In the genomic region with DNA sequence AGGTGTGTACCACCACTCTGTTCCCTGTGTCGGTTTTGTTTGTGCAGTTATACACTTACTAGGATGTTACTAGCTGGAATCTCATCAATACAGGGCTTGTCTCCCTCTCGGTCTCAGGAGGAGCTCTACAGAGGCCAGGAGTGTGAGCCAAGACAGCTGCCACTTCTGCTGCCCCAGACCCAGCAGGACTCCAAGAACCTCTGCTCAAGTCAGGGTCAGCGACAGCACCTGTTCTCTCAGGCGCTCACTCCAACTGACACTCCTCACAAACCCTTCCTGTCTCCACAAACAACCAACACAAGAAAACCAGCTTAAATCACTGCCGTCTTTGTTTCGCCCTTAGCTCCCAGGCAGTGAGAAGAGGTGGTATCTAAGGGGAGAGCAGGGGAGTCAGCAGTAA, we compare ENCODE assay signal across 40 mouse cellular contexts. TPM values are rescaled to one million over a fixed set of nuclear protein-coding genes. Genes with fewer than 3 reads are reported as not detected.
"Had no signal": no experiment of that assay in that cellular context is flagged by ENCODE, and none has a peak within 500 bp of the region (broad histone marks: within the 10 kb centered on the region; RNA-seq: fewer than 3 reads in every experiment).

No protein-coding gene starts in this region.

- H3K27ac ChIP-seq: heart, embryonic 10.5 days; hindbrain, embryonic 10.5 days; hindbrain, embryonic 12.5 days; hindbrain, embryonic 15.5 days; hindbrain, postnatal 0 days; kidney, embryonic 15.5 days; limb, embryonic 13.5 days; limb, embryonic 15.5 days; liver, embryonic 12.5 days; liver, embryonic 14.5 days had no signal

- H3K4me3 ChIP-seq: heart, embryonic 10.5 days; heart, embryonic 12.5 days; hindbrain, embryonic 10.5 days; hindbrain, embryonic 12.5 days; hindbrain, embryonic 15.5 days; kidney, embryonic 15.5 days; limb, embryonic 13.5 days; limb, embryonic 15.5 days; liver, embryonic 12.5 days had no signal

- ATAC-seq: hindbrain, postnatal 0 days; intestine, embryonic 16.5 days; liver, embryonic 12.5 days had no signal

- H3K9ac ChIP-seq: heart, embryonic 12.5 days; hindbrain, embryonic 12.5 days; hindbrain, embryonic 15.5 days; kidney, embryonic 15.5 days; limb, embryonic 13.5 days; limb, embryonic 15.5 days; liver, embryonic 12.5 days; liver, embryonic 14.5 days had no signal

- H3K27me3 ChIP-seq: heart, embryonic 12.5 days; hindbrain, embryonic 12.5 days; hindbrain, embryonic 15.5 days; kidney, embryonic 15.5 days; limb, embryonic 13.5 days; limb, embryonic 15.5 days; liver, embryonic 12.5 days had no signal

- H3K4me1 ChIP-seq: hindbrain, embryonic 15.5 days had no signal

- H3K4me2 ChIP-seq: heart, embryonic 12.5 days; hindbrain, embryonic 12.5 days; hindbrain, embryonic 15.5 days; kidney, embryonic 15.5 days; limb, embryonic 13.5 days; limb, embryonic 15.5 days; liver, embryonic 12.5 days had no signal

- H3K9me3 ChIP-seq: heart, embryonic 10.5 days; heart, embryonic 12.5 days; hindbrain, embryonic 10.5 days; hindbrain, embryonic 12.5 days; hindbrain, embryonic 15.5 days; kidney, embryonic 15.5 days; limb, embryonic 13.5 days; limb, embryonic 15.5 days; liver, embryonic 12.5 days had no signal

- DNase-seq: gastrocnemius, postnatal 10 days; heart, adult 18-20 months; heart, postnatal 10 days; heart, postnatal 4 days; kidney, adult 11 months; kidney, adult 8-10 months; kidney, postnatal 10 days; kidney, postnatal 36 days; layer of hippocampus, adult 9-11 months; layer of hippocampus, postnatal 36 days; left cerebral cortex, postnatal 4 days had no signal

RNA-seq across cellular contexts. Expression of gene Hspb9, which starts 15.0 kb away (rescaled TPM):
- total RNA-seq: gastrocnemius, postnatal 10 days; gastrocnemius, postnatal 4 days; granulocyte monocyte progenitor cell, adult 5-6 weeks; heart, adult 18-20 months; heart, postnatal 10 days; heart, postnatal 25 days; heart, postnatal 4 days; hindbrain, postnatal 0 days; layer of hippocampus, adult 18-20 months; layer of hippocampus, adult 8-10 months; layer of hippocampus, postnatal 14 days; layer of hippocampus, postnatal 36 days; left cerebral cortex, adult 18-20 months; left cerebral cortex, adult 8-10 months; left cerebral cortex, postnatal 10 days; left cerebral cortex, postnatal 25 days; left cerebral cortex, postnatal 4 days; liver, adult 2 months had no signal
- polyA plus RNA-seq: frontal cortex, adult 2 months; heart, embryonic 12.5 days; heart, embryonic 14.5 days; intestine, embryonic 16.5 days; kidney, embryonic 15.5 days; large intestine, adult 2 months; limb, embryonic 13.5 days; liver, adult 2 months had no signal

RNA-seq across cellular contexts. Expression of gene Kcnh4, which starts 31.1 kb away (rescaled TPM):
- total RNA-seq: gastrocnemius, postnatal 10 days; granulocyte monocyte progenitor cell, adult 5-6 weeks; heart, adult 18-20 months; heart, adult 8-10 months; heart, postnatal 10 days; heart, postnatal 25 days; heart, postnatal 4 days; liver, adult 2 months had no signal
- polyA plus RNA-seq: heart, embryonic 10.5 days; heart, embryonic 12.5 days; heart, embryonic 14.5 days; heart, embryonic 16.5 days; limb, embryonic 11.5 days; limb, embryonic 13.5 days; limb, embryonic 15.5 days; liver, adult 2 months; liver, embryonic 12.5 days; liver, embryonic 14.5 days had no signal
